Mouse (Mus musculus): ENCODE measurements around the gene Sft2d2.

The Sft2d2 gene

GRCm38 (mm10) chr1:165133279-165133678 is 61.0 kb downstream of the Sft2d2 start:
- no peak for DNase-seq (ENCODE audit: low read depth, low spot score)

- DNase-seq (ENCODE audit: low read depth, low spot score): peak; percentile 77
These were observed 61.9 kb downstream of the Sft2d2 start for GRCm38 (mm10) chr1:165132187-165132877.

- DNase-seq (ENCODE audit: low read depth, low spot score): no peak
These were observed 64.7 kb downstream of the Sft2d2 start for GRCm38 (mm10) chr1:165129573-165129972.
